Mouse (Mus musculus): Measurements from ENCODE around the gene Lrrc2.

DNA sequence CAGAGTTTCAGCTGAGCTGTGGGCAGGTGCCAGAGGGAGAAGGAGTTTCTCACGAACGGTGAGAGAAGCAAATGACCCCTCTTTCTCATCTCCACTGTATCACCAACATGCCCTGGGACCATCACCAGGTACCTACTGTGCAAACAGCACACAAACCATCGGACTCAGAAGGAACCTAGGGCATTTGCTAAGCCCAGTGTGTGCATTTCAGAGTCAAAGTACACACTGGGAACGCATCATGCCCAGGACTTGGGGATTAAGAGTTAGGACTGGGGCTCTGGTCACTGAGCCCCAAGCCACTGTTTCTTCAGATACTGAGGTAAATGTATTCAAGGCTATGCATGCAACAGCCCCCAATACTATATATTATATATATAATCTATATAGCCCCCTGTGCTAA, 36.0 kb downstream of the Lrrc2 start:
- TF ChIP-seq GATA1 (IDR thresholded peaks at IDR 0.05; ENCODE audit: borderline replicate concordance, low read length) (no peak), FLI1 (IDR thresholded peaks at IDR 0.05; ENCODE audit: low read length) (no peak)

Measured in megakaryocyte, embryonic 14.5 days (primary cell).